In the genomic region with DNA sequence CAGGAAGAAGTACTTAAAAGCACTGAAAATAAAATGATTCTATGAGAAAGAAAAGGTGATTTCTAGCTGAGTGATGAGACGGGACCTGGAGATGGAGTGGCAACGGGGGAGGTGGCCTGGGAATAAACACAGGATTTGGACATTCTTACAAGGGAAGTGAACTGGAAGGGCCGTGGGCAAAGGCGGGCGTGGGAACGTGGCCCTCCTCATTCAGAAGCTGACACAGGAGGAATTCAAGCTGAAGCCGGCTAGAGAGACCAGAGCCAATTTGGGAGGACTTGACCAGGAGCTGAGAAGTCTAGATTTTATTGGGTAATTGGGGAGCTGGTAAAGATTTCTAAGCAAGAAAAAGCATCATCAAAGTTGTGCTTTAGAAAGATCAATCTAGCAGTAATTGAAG, we compare ENCODE assay signal across 29 mouse cellular contexts. TPM values are rescaled to one million over a fixed set of nuclear protein-coding genes. Genes with fewer than 3 reads are reported as not detected.
DNase-seq lines count a peak whose midpoint lies in the region; ATAC-seq and TF ChIP-seq lines count a peak whose summit lies in the region.
"Had no signal": no experiment of that assay in that cellular context is flagged by ENCODE, and none has a peak within 500 bp of the region (broad histone marks: within the 10 kb centered on the region; RNA-seq: fewer than 3 reads in every experiment).

No protein-coding gene starts in this region.

- TF ChIP-seq CTCF in forebrain, postnatal 0 days (IDR thresholded peaks at IDR 0.05; ENCODE audit: low read depth) = no peak

- no peak overlapping the region for H3K9ac ChIP-seq in forebrain, embryonic 15.5 days (replicated peaks)
- no peak overlapping the region for H3K9ac ChIP-seq in forebrain, postnatal 0 days
- H3K9ac ChIP-seq: heart, embryonic 12.5 days; limb, embryonic 15.5 days; liver, embryonic 14.5 days; lung, embryonic 14.5 days; midbrain, embryonic 13.5 days; neural tube, embryonic 13.5 days had no signal

- H3K27me3 ChIP-seq in forebrain, embryonic 10.5 days (ENCODE audit: poor library complexity, severe bottlenecking) = no peaks in the 10 kb centered on the region
- no peaks in the 10 kb centered on the region for H3K27me3 ChIP-seq in forebrain, embryonic 15.5 days
- H3K27me3 ChIP-seq in forebrain, postnatal 0 days (ENCODE audit: insufficient read depth, low read length) = no peaks in the 10 kb centered on the region
- H3K27me3 ChIP-seq: heart, embryonic 12.5 days; limb, embryonic 15.5 days; midbrain, embryonic 13.5 days; neural tube, embryonic 13.5 days had no signal

- H3K9me3 ChIP-seq in forebrain, embryonic 10.5 days = no peaks in the 10 kb centered on the region
- H3K9me3 ChIP-seq in forebrain, embryonic 15.5 days = no peaks in the 10 kb centered on the region
- no peaks in the 10 kb centered on the region for H3K9me3 ChIP-seq in forebrain, postnatal 0 days (ENCODE audit: low read length)
- H3K9me3 ChIP-seq: embryonic facial prominence, embryonic 10.5 days; heart, embryonic 12.5 days; limb, embryonic 15.5 days; midbrain, embryonic 13.5 days; neural tube, embryonic 13.5 days had no signal

- H3K4me2 ChIP-seq in forebrain, embryonic 15.5 days (replicated peaks) = no peak overlapping the region
- H3K4me2 ChIP-seq in forebrain, postnatal 0 days (ENCODE audit: low read depth) = no peak overlapping the region
- H3K4me2 ChIP-seq: heart, embryonic 12.5 days; limb, embryonic 15.5 days; lung, embryonic 14.5 days; midbrain, embryonic 13.5 days; neural tube, embryonic 13.5 days had no signal

- H3K36me3 ChIP-seq in forebrain, embryonic 10.5 days (replicated peaks) = no peaks in the 10 kb centered on the region
- H3K36me3 ChIP-seq in forebrain, embryonic 15.5 days = no peaks in the 10 kb centered on the region
- H3K36me3 ChIP-seq in forebrain, postnatal 0 days (ENCODE audit: insufficient read depth) = no peaks in the 10 kb centered on the region
- H3K36me3 ChIP-seq: embryonic facial prominence, embryonic 10.5 days; heart, embryonic 12.5 days; limb, embryonic 15.5 days; midbrain, embryonic 13.5 days; neural tube, embryonic 13.5 days had no signal

- DNase-seq in forebrain, embryonic 10.5 days (ENCODE audit: extremely low spot score, low spot score) = peak; percentile 36
- peak; percentile 20 for DNase-seq in layer of hippocampus, adult 8-10 months (ENCODE audit: low spot score in 2 of 2)
- DNase-seq in layer of hippocampus, postnatal 10 days (ENCODE audit: low spot score in 2 of 2) = no peak
- peak; percentile 47 for DNase-seq in Muller cell, postnatal 12 days (ENCODE audit: inconsistent ontology term)
- no peak for DNase-seq in forebrain, postnatal 0 days
- DNase-seq in MN1 (ENCODE audit: low spot score) = no peak
- DNase-seq in heart, postnatal 10 days = no peak
- DNase-seq: adrenal gland, postnatal 36 days; cerebellum, adult 11 months; gastrocnemius, postnatal 14 days; heart, adult 18-20 months; heart, postnatal 14 days; kidney, postnatal 25 days; lung, embryonic 14.5 days had no signal

- 35% methylated on average over 7 of the region's 7 CpGs for WGBS in forebrain, embryonic 10.5 days
- 20% methylated on average over 7 of the region's 7 CpGs for whole genome bisulfite sequencing in forebrain, embryonic 15.5 days
- WGBS in forebrain, postnatal 0 days = 21% methylated on average over 7 of the region's 7 CpGs

- H3K4me3 ChIP-seq in forebrain, embryonic 10.5 days = no peak overlapping the region
- no peak overlapping the region for H3K4me3 ChIP-seq in forebrain, embryonic 15.5 days
- no peak overlapping the region for H3K4me3 ChIP-seq in forebrain, postnatal 0 days (ENCODE audit: low read depth, low read length)
- H3K4me3 ChIP-seq: embryonic facial prominence, embryonic 10.5 days; heart, embryonic 12.5 days; layer of hippocampus, adult 2 months; left cerebral cortex, adult 2 months; limb, embryonic 15.5 days; midbrain, embryonic 13.5 days; myocyte; neural tube, embryonic 13.5 days had no signal

- H3K27ac ChIP-seq in forebrain, embryonic 10.5 days = peak overlapping the region; percentile 71; the same call in 1 of the 2 replicates
- H3K27ac ChIP-seq in forebrain, embryonic 15.5 days (replicated peaks) = no peak overlapping the region
- no peak overlapping the region for H3K27ac ChIP-seq in forebrain, postnatal 0 days (ENCODE audit: low read depth, low read length)
- H3K27ac ChIP-seq: embryonic facial prominence, embryonic 10.5 days; layer of hippocampus, adult 2 months; left cerebral cortex, adult 2 months; limb, embryonic 15.5 days; liver, embryonic 14.5 days; midbrain, embryonic 13.5 days; neural tube, embryonic 13.5 days had no signal

- peaks cover 23% of the 10 kb centered on the region for H3K4me1 ChIP-seq in forebrain, embryonic 10.5 days
- H3K4me1 ChIP-seq in forebrain, embryonic 15.5 days = peaks cover 3% of the 10 kb centered on the region; the same call in 1 of the 2 replicates
- no peaks in the 10 kb centered on the region for H3K4me1 ChIP-seq in forebrain, postnatal 0 days (ENCODE audit: insufficient read depth)
- H3K4me1 ChIP-seq: embryonic facial prominence, embryonic 10.5 days; heart, embryonic 12.5 days; limb, embryonic 15.5 days; neural tube, embryonic 13.5 days had no signal

- intact Hi-C loops in heart, postnatal 10 days (cut with DNase I) = no loop called here

- ATAC-seq in forebrain, embryonic 15.5 days (replicated peaks) = no peak
- ATAC-seq in forebrain, postnatal 0 days = peak; percentile 32; the same call in 1 of the 2 replicates
- ATAC-seq: CD4-positive, CD25-positive, alpha-beta regulatory T cell, adult 4 months; intestine, postnatal 0 days; midbrain, embryonic 13.5 days; Patski had no signal

RNA-seq across cellular contexts. Expression of gene Stk33, which starts 33.4 kb away (rescaled TPM):
- polyA plus RNA-seq in forebrain, embryonic 10.5 days (2016; fragmentation: Nextera tagmentation; extraction: Ambion mirVana) = 4.8 and 5.7 TPM in 2 replicates
- 5.8 and 7.0 TPM in 2 replicates for polyA plus RNA-seq in forebrain, embryonic 15.5 days (2015; fragmentation: Nextera tagmentation; extraction: Ambion mirVana)
- total RNA-seq in layer of hippocampus, adult 8-10 months (2022) = 1 to 10 TPM in 3 of 4 experiments, under 1 TPM in 1; 0.87 to 2.1 (median 1.3) TPM
- 1 to 10 TPM; 1.3 to 1.6 TPM for total RNA-seq in layer of hippocampus, postnatal 10 days (2021)
- 5.2 and 9.7 TPM in 2 replicates for total RNA-seq in forebrain, postnatal 0 days (2014; rRNA removed)
- polyA plus RNA-seq in forebrain, postnatal 0 days (2015; fragmentation: Nextera tagmentation; extraction: Ambion mirVana) = 4.2 and 5.3 TPM in 2 replicates
- not detected for total RNA-seq in heart, postnatal 10 days (2021)
- total RNA-seq: gastrocnemius, postnatal 14 days; megakaryocyte, adult 5-6 weeks had no signal
- polyA plus RNA-seq: CD4-positive, CD25-positive, alpha-beta regulatory T cell, adult 4 months; liver, embryonic 14.5 days; Patski; spleen, adult 2 months had no signal

Comparison
In these comparisons a context has a peak if more than half of its experiments do, and no peak if none do; other contexts are left out.
1. DNase-seq: peak in forebrain, embryonic 10.5 days (single experiment), layer of hippocampus, adult 8-10 months (2 of 2) and Muller cell, postnatal 12 days (single experiment); none in layer of hippocampus, postnatal 10 days (0 of 2), forebrain, postnatal 0 days (single experiment), MN1 (single experiment) and heart, postnatal 10 days (0 of 2).